Mouse (Mus musculus) CH12.LX (cell line): ENCODE data around the gene Dnajb5.

Experiments used
- HCFC1 ChIP-seq: IDR thresholded peaks from 2 replicates; pipeline ENCODE4 v1.6.1; 2012; ENCODE audit warnings: low read depth, mild to moderate bottlenecking, inconsistent platforms, low read length, improper control_type of control experiment
- POLR2A ChIP-seq: IDR thresholded peaks from 2 replicates; pipeline ENCODE4 v1.6.1; 2011; ENCODE audit warnings: low read depth, mild to moderate bottlenecking, improper control_type of control experiment, low read length

- TF ChIP-seq POLR2A (no peak), HCFC1 (no peak)
Observed at GRCm38 (mm10) chr4:42900878-42901277, 48.7 kb upstream of the Dnajb5 start.
